Mouse (Mus musculus) lung, embryonic 15.5 days (tissue): ENCODE measurements around the gene Pptc7. TPM values are rescaled to one million over a fixed set of nuclear protein-coding genes. Genes with fewer than 3 reads are reported as not detected.

ENCODE experiments used
- ATAC-seq: fragments of 200-750 bp; cut with Nextera tagmentation; 2 replicates; pipeline ENCODE4 v1.8.0; 2017; ENCODE audit warnings: moderate number of reproducible peaks, borderline replicate concordance; ENCODE audit not compliant: low FRiP score, low TSS enrichment; ENCODE audit errors: extremely low read depth
- H3K27ac ChIP-seq: fragments of 300-500 bp; sonication (generic); 2 replicates; pipeline ENCODE4 v1.5.1; 2015; ENCODE audit warnings: moderate library complexity, mild to moderate bottlenecking, inconsistent platforms
- H3K27me3 ChIP-seq: fragments of 300-500 bp; sonication (generic); 2 replicates; pipeline ENCODE4 v1.6.1; 2015; ENCODE audit warnings: inconsistent platforms
- H3K36me3 ChIP-seq: fragments of 300-500 bp; sonication (generic); 2 replicates; pipeline ENCODE4 v1.6.1; 2015; ENCODE audit warnings: inconsistent platforms
- H3K4me1 ChIP-seq: fragments of 300-500 bp; sonication (generic); 2 replicates; pipeline ENCODE4 v1.6.1; 2015; ENCODE audit warnings: inconsistent platforms
- H3K4me2 ChIP-seq: fragments of 300-500 bp; sonication (generic); 2 replicates; pipeline ENCODE4 v1.6.1; 2015; ENCODE audit warnings: inconsistent platforms, mild to moderate bottlenecking, moderate library complexity
- H3K4me3 ChIP-seq: fragments of 300-500 bp; sonication (generic); 2 replicates; pipeline ENCODE4 v1.5.1; 2015; ENCODE audit warnings: mild to moderate bottlenecking, inconsistent platforms
- H3K9ac ChIP-seq: fragments of 300-500 bp; sonication (generic); 2 replicates; pipeline ENCODE4 v1.6.1; 2015; ENCODE audit warnings: inconsistent platforms
- H3K9me3 ChIP-seq: fragments of 300-500 bp; sonication (generic); 2 replicates; pipeline ENCODE4 v1.6.1; 2016; ENCODE audit warnings: inconsistent platforms
- WGBS: fragments of 180-500 bp; shearing (Covaris S2); methylation state at CpG from one replicate; pipeline ENCODE4 v1.1.7; 2015; 5-methylcytosine and 5-hydroxymethylcytosine counted together
- polyA plus RNA-seq: library from polyadenylated mRNA; unstranded; fragments of >200 nt; fragmentation: Nextera tagmentation; extraction: Ambion mirVana; gene quantifications from 2 replicates; pipeline ENCODE4 v1.2.1, GENCODE M21; 2015

Gene Pptc7
- polyA plus RNA-seq, 1 experiment from 2014 or later: 8.7 TPM

GRCm38 (mm10) chr5:122344260-122344659, 60.1 kb downstream of the Pptc7 start:
- no peaks in the 10 kb centered on the region for H3K4me1 ChIP-seq
- no peak overlapping the region for H3K4me2 ChIP-seq
- WGBS: 9% methylated on average over 5 of the region's 5 CpGs
- H3K36me3 ChIP-seq: no peaks in the 10 kb centered on the region
- H3K9me3 ChIP-seq: no peaks in the 10 kb centered on the region
- H3K9ac ChIP-seq: no peak overlapping the region
- H3K27ac ChIP-seq: no peak overlapping the region
- no peaks in the 10 kb centered on the region for H3K27me3 ChIP-seq
- no peak overlapping the region for H3K4me3 ChIP-seq
- ATAC-seq: no peak

GRCm38 (mm10) chr5:122345777-122346176, 61.6 kb downstream of the Pptc7 start:
- no peak overlapping the region for H3K9ac ChIP-seq
- H3K27ac ChIP-seq: no peak overlapping the region
- no peak for ATAC-seq
- WGBS: 71% methylated on average over 4 of the region's 4 CpGs
- no peaks in the 10 kb centered on the region for H3K4me1 ChIP-seq
- H3K4me3 ChIP-seq: no peak overlapping the region
- H3K36me3 ChIP-seq: no peaks in the 10 kb centered on the region
- no peaks in the 10 kb centered on the region for H3K27me3 ChIP-seq
- no peaks in the 10 kb centered on the region for H3K9me3 ChIP-seq
- H3K4me2 ChIP-seq: no peak overlapping the region

DNA sequence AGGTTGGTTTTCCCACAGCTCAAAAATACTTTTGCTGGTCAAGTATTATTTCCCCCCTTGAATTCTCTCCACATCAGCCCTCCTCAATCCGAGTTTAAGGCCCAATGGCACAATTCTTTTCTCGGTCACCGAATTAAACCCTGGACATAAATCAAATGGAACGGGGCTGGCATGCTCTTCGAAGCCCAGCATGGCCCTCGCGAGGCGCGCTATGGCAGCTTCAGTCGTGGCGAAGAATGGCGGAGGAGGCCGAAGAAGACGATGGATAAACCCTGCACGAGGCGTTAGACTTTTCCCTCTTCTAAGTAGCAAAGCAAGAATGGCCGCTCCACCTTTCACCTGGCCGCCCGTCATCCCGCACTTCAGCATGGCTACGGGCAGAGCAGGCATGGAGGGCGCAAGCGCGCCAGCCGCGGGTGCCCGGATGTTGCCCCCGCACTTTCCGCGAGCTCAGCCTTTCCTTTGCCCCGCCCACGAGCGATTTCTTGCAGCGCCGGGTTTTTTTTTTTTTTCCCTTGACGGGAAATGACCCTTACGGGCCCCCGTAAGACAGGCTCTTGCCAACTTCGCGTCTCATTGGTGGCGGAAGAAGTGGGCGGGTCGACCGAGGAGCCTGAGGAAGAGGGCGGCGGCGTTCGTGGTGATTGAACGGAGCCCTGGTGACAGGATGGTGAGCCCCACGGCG, 69.8 kb downstream of the Pptc7 start, which contains the start of the genes Rad9b and Vps29:
TSS of gene Rad9b (minus strand) at position 427 of the 685 bp plus-strand sequence.
TSS of gene Vps29 (plus strand) at position 563 of the 685 bp plus-strand sequence.
- Histone ChIP-seq H3K27ac (peak within 1 kb of the TSS; percentile 70), H3K4me3 (peak within 1 kb of the TSS; percentile 99), H3K9me3 (no peaks in the 10 kb centered on the region), H3K4me1 (peaks cover 9% of the 10 kb centered on the region; the same call in 1 of the 2 replicates), H3K9ac (peak within 1 kb of the TSS; percentile 92), H3K36me3 (0 out of 2 replicates have a peak, but pooled peaks cover 4% of the 10 kb centered on the region), H3K27me3 (no peaks in the 10 kb centered on the region), H3K4me2 (peak within 1 kb of the TSS; percentile 87)
- 2% methylated on average over 51 of the region's 51 CpGs for WGBS
- peak; percentile 90 for ATAC-seq

GRCm38 (mm10) chr5:122354492-122355067, 70.4 kb downstream of the Pptc7 start:
- under 1% methylated on average over 36 of the region's 57 CpGs for WGBS
- Histone ChIP-seq H3K4me3 (peak overlapping the region; percentile 99), H3K9me3 (no peaks in the 10 kb centered on the region), H3K4me2 (peak overlapping the region; percentile 78), H3K27me3 (no peaks in the 10 kb centered on the region), H3K4me1 (peaks cover 9% of the 10 kb centered on the region; the same call in 1 of the 2 replicates), H3K36me3 (peaks cover 5% of the 10 kb centered on the region; the same call in 1 of the 2 replicates), H3K27ac (peak overlapping the region; percentile 27), H3K9ac (peak overlapping the region; percentile 92)
- peak; percentile 50 for ATAC-seq

GRCm38 (mm10) chr5:122371591-122372191, 87.5 kb downstream of the Pptc7 start, which contains the start of gene Gpn3:
Gene Gpn3, plus strand, starts transcription at chr5:122371876.
- under 1% methylated on average over 26 of the region's 46 CpGs for WGBS
- H3K9me3 ChIP-seq: no peaks in the 10 kb centered on the region
- H3K9ac ChIP-seq: peak within 1 kb of the TSS; percentile 76
- peaks cover 28% of the 10 kb centered on the region for H3K36me3 ChIP-seq
- peak within 1 kb of the TSS; percentile 91 for H3K27ac ChIP-seq
- H3K4me1 ChIP-seq: peaks cover 19% of the 10 kb centered on the region
- peak; percentile 71 for ATAC-seq
- peak within 1 kb of the TSS; percentile 80 for H3K4me2 ChIP-seq
- no peaks in the 10 kb centered on the region for H3K27me3 ChIP-seq
- H3K4me3 ChIP-seq: peak within 1 kb of the TSS; percentile 79

GRCm38 (mm10) chr5:122372192-122372769, 88.1 kb downstream of the Pptc7 start, which contains the start of gene Fam216a:
Gene Fam216a, minus strand, starts transcription at chr5:122372364.
- peak within 1 kb of the TSS; percentile 91 for H3K27ac ChIP-seq

DNA sequence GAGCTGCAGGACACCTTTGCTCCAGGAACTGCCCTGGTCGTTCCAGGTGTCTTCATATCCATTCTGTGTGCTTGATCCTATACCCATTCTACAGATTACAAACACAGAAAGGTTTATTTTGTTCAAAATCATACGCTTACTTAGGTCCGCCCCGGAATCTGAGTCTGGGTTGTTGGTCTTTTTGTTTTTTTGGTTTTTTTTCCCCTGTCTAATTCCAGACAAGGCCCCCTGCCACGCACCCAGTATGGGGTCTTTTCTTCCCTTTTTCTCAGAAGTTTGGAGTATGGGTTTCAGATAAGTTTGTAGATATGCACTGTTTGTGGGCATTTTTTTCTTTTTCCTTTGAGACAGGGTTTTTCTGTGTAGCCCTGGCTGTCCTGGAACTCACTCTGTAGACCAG, 88.7 kb downstream of the Pptc7 start:
- H3K4me3 ChIP-seq: peak overlapping the region; percentile 79
- no peak; the same call in 1 of the 2 replicates for ATAC-seq
- peaks cover 16% of the 10 kb centered on the region for H3K36me3 ChIP-seq
- H3K4me2 ChIP-seq: peak overlapping the region; percentile 80
- 7% methylated on average over 5 of the region's 5 CpGs for WGBS
- peaks cover 19% of the 10 kb centered on the region for H3K4me1 ChIP-seq
- peak overlapping the region; percentile 91 for H3K27ac ChIP-seq
- H3K27me3 ChIP-seq: no peaks in the 10 kb centered on the region
- peak overlapping the region; percentile 76 for H3K9ac ChIP-seq
- no peaks in the 10 kb centered on the region for H3K9me3 ChIP-seq

More at GRCm38 (mm10) chr5:122372192-122372769, 88.1 kb downstream of the Pptc7 start, which contains the start of gene Fam216a:
- WGBS: under 1% methylated on average over 53 of the region's 53 CpGs
- Histone ChIP-seq H3K9ac (peak within 1 kb of the TSS; percentile 76), H3K36me3 (peaks cover 22% of the 10 kb centered on the region), H3K4me3 (peak within 1 kb of the TSS; percentile 79), H3K9me3 (no peaks in the 10 kb centered on the region), H3K27me3 (no peaks in the 10 kb centered on the region), H3K4me1 (peaks cover 19% of the 10 kb centered on the region), H3K4me2 (peak within 1 kb of the TSS; percentile 80)
- ATAC-seq: peak; percentile 92

Other genes starting within 250 kb of the Pptc7 start
- gene Cux2, start 234.3 kb upstream of the Pptc7 start, polyA plus RNA-seq: 2.4 and 3.6 TPM in 2 replicates
- 30.4 and 142 TPM in 2 replicates for gene Myl2, start 183.4 kb upstream of the Pptc7 start, polyA plus RNA-seq
- not detected in 2 replicates for gene Ccdc63, start 143.5 kb upstream of the Pptc7 start, polyA plus RNA-seq
- gene Ppp1cc, start 126.1 kb upstream of the Pptc7 start, polyA plus RNA-seq: 263 and 264 TPM in 2 replicates
- 4.0 and 4.7 TPM in 2 replicates for gene Hvcn1, start 77.6 kb upstream of the Pptc7 start, polyA plus RNA-seq
- 6.3 and 7.0 TPM in 2 replicates for gene Tctn1, start 19.9 kb upstream of the Pptc7 start, polyA plus RNA-seq
- gene Rad9b, start 69.9 kb downstream of the Pptc7 start, polyA plus RNA-seq: 7.7 and 9.2 TPM in 2 replicates
- 211 and 224 TPM in 2 replicates for gene Vps29, start 70.0 kb downstream of the Pptc7 start, polyA plus RNA-seq
- 70.5 and 70.7 TPM in 2 replicates for gene Gpn3, start 87.5 kb downstream of the Pptc7 start, polyA plus RNA-seq
- gene Fam216a, start 88.0 kb downstream of the Pptc7 start, polyA plus RNA-seq: 72.4 and 74.9 TPM in 2 replicates
- gene Arpc3, start 107.5 kb downstream of the Pptc7 start, polyA plus RNA-seq: 152 and 160 TPM in 2 replicates
- gene Anapc7, start 137.3 kb downstream of the Pptc7 start, polyA plus RNA-seq: 43.9 and 46.2 TPM in 2 replicates
- 31.3 and 37.3 TPM in 2 replicates for gene Atp2a2, start 217.9 kb downstream of the Pptc7 start, polyA plus RNA-seq